Mouse (Mus musculus): ENCODE data around the gene Mpc1.

DNA sequence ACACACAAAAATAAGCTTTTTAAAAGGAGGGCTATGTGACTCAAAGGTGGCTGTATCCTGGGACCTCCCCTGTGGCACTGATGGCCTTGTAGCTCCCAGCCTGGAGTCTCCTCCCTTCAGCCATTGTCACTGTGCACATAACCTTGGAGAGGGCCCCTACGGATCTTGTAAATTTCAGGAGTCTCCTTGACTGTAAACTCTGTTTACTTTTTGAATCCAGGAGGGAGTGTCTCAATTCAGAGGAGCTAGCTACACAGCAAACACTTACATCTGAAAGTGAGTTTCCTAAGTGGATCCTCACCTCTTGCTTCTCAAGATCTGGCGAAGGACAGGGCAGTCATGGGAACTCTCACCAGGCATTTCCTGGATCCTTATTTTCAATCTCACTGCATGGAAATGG lies 38.6 kb upstream of the Mpc1 start:
- TF ChIP-seq POLR2A (IDR thresholded peaks at IDR 0.05; ENCODE audit: insufficient read depth, low read depth, low read length) (no peak), CTCF (IDR thresholded peaks at IDR 0.05) (no peak)
